Mouse (Mus musculus) bone marrow macrophage, adult 2 months (primary cell): ENCODE results near the gene Ptbp2.

Experiments
- CTCF ChIP-seq: IDR thresholded peaks from 2 replicates; pipeline ENCODE4 v1.5.1; 2012; ENCODE audit warnings: low read depth, mild to moderate bottlenecking, low read length, moderate library complexity
- POLR2A ChIP-seq: IDR thresholded peaks from 2 replicates; pipeline ENCODE4 v1.6.1; 2012; ENCODE audit warnings: mild to moderate bottlenecking, low read depth, low read length, borderline replicate concordance

DNA sequence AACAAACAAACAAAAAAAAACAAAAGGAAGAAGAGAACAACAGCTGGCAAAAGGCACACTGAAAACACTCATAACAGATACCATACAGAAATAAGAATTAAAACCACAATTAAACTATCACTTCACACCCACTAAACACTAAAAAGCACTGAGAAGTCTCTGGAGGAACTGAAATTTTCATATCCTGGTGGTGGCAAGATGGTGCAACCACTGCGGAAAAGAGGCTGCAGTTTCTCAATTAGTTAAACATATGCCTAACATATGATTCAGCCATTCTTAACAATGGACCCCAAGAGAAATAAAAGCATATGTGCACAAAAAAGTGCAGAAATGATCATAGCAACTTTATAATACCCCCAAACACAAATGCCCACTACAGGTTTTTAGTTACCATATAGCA is 5.0 kb downstream of the Ptbp2 start:
- TF ChIP-seq CTCF (no peak), POLR2A (no peak)
